Mouse (Mus musculus): ENCODE results near the gene Kbtbd6.

Kbtbd6 gene

GRCm38 (mm10) chr14:79481339-79482151, 29.9 kb downstream of the Kbtbd6 start, which contains the start of gene Wbp4:
TSS of gene Wbp4 (minus strand) at chr14:79481520.
- in situ Hi-C loops (cut with MboI, MseI), result loop anchor here (25.0 kb wide), 1 partner anchor 1169 kb away; the partner anchor contains the start of gene Tnfsf11

GRCm38 (mm10) chr14:79482251-79482661, 30.6 kb downstream of the Kbtbd6 start:
- in situ Hi-C loops (cut with MboI, MseI), result loop anchor here (25.0 kb wide), 1 partner anchor 1170 kb away; the partner anchor contains the start of gene Tnfsf11

- in situ Hi-C loops (cut with MboI, MseI), result loop anchor here (25.0 kb wide), 1 partner anchor 1171 kb away; the partner anchor contains the start of gene Tnfsf11
These were observed 31.2 kb downstream of the Kbtbd6 start for GRCm38 (mm10) chr14:79482747-79483355.

- in situ Hi-C loops (cut with MboI, MseI), result loop anchor here (25.0 kb wide), 1 partner anchor 1171 kb away; the partner anchor contains the start of gene Tnfsf11
These were observed 32.0 kb downstream of the Kbtbd6 start for GRCm38 (mm10) chr14:79483611-79484120.

GRCm38 (mm10) chr14:79486617-79486992, 35.0 kb downstream of the Kbtbd6 start:
- in situ Hi-C loops (cut with MboI, MseI), result loop anchor here (25.0 kb wide), 1 partner anchor 1174 kb away; the partner anchor contains the start of gene Tnfsf11

GRCm38 (mm10) chr14:79486993-79487731, 35.5 kb downstream of the Kbtbd6 start:
- in situ Hi-C loops (cut with MboI, MseI), result loop anchor here (25.0 kb wide), 1 partner anchor 1175 kb away; the partner anchor contains the start of gene Tnfsf11

GRCm38 (mm10) chr14:79488531-79488930, 36.9 kb downstream of the Kbtbd6 start:
- in situ Hi-C loops (cut with MboI, MseI), result loop anchor here (25.0 kb wide), 1 partner anchor 1176 kb away; the partner anchor contains the start of gene Tnfsf11

- in situ Hi-C loops (cut with MboI, MseI), result loop anchor here (25.0 kb wide), 1 partner anchor 1177 kb away; the partner anchor contains the start of gene Tnfsf11
These were observed 37.5 kb downstream of the Kbtbd6 start for GRCm38 (mm10) chr14:79489150-79489549.

GRCm38 (mm10) chr14:79490246-79490645, 38.6 kb downstream of the Kbtbd6 start:
- in situ Hi-C loops (cut with MboI, MseI), result loop anchor here (25.0 kb wide), 1 partner anchor 1178 kb away; the partner anchor contains the start of gene Tnfsf11

GRCm38 (mm10) chr14:79494349-79494748, 42.7 kb downstream of the Kbtbd6 start:
- in situ Hi-C loops (cut with MboI, MseI), result loop anchor here (25.0 kb wide), 1 partner anchor 1182 kb away; the partner anchor contains the start of gene Tnfsf11

GRCm38 (mm10) chr14:79499326-79499725, 47.7 kb downstream of the Kbtbd6 start:
- in situ Hi-C loops (cut with MboI, MseI), result loop anchor here (25.0 kb wide), 1 partner anchor 1187 kb away; the partner anchor contains the start of gene Tnfsf11

GRCm38 (mm10) chr14:79500756-79501155, 49.1 kb downstream of the Kbtbd6 start:
- in situ Hi-C loops (cut with MboI, MseI), result no loop called here

- in situ Hi-C loops (cut with MboI, MseI), result no loop called here
These were observed 51.9 kb downstream of the Kbtbd6 start for GRCm38 (mm10) chr14:79503371-79504075.

Data from regulatory T cell (primary cell).